Mouse (Mus musculus): ENCODE measurements around the gene Dazap2.

- TF ChIP-seq POLR2A (IDR thresholded peaks at IDR 0.05; ENCODE audit: control insufficient read depth in 1 of 2, insufficient read depth in 1 of 2, low read depth in 1 of 2, low read length in 2 of 2, poor library complexity in 1 of 2) (no peak), MAX (IDR thresholded peaks at IDR 0.05; ENCODE audit: low read length) (no peak), EP300 (IDR thresholded peaks at IDR 0.05; ENCODE audit: low read depth in 1 of 2, low read length in 2 of 2) (no peak), NELFE (IDR thresholded peaks at IDR 0.05; ENCODE audit: low read depth, low read length) (no peak), RCOR1 (IDR thresholded peaks at IDR 0.05; ENCODE audit: low read depth, low read length) (no peak), MYC (IDR thresholded peaks at IDR 0.05; ENCODE audit: low read depth, low read length) (no peak), RAD21 (IDR thresholded peaks at IDR 0.05; ENCODE audit: low read depth, low read length) (no peak), ZMIZ1 (IDR thresholded peaks at IDR 0.05; ENCODE audit: low read depth, low read length) (no peak), E2F4 (IDR thresholded peaks at IDR 0.05; ENCODE audit: borderline replicate concordance, low read depth, low read length) (no peak), CTCF (IDR thresholded peaks at IDR 0.05 in 2 of 3, conservative IDR thresholded peaks at IDR 0.05 in 1 of 3; ENCODE audit: control insufficient read depth in 1 of 3, insufficient read depth in 1 of 3, low read depth in 2 of 3, low read length in 3 of 3, poor library complexity in 1 of 3, severe bottlenecking in 1 of 3) (no peak), TBP (IDR thresholded peaks at IDR 0.05; ENCODE audit: low read depth, low read length) (no peak), GATA1 (IDR thresholded peaks at IDR 0.05; ENCODE audit: low read depth, low read length) (no peak), ZKSCAN1 (IDR thresholded peaks at IDR 0.05; ENCODE audit: low read depth, low read length) (no peak), SIN3A (IDR thresholded peaks at IDR 0.05; ENCODE audit: low read length) (no peak)
Observed at GRCm38 (mm10) chr15:100641226-100641810, 26.2 kb downstream of the Dazap2 start.

Measured in MEL (cell line).